Mouse (Mus musculus) MEL (cell line): ENCODE data around the gene Ptpdc1. TPM values are rescaled to one million over a fixed set of nuclear protein-coding genes. Genes with fewer than 3 reads are reported as not detected.

Experiments
- DNase-seq: peaks from one replicate; pipeline ENCODE4 v3.0.0; 2011; ENCODE audit warnings: low read depth, low spot score
- H3K27ac ChIP-seq: 2 replicates; pipeline ENCODE4 v1.5.1; 2012; ENCODE audit warnings: low read depth, mild to moderate bottlenecking, control low read depth, low read length, moderate library complexity; ENCODE audit not compliant: control insufficient read depth
- H3K27me3 ChIP-seq, 2 experiments: fragments of 150-350 bp in 1 of 2; sonication (generic) in 1 of 2; 2 replicates each; pipeline ENCODE4 v1.6.1; 2012; ENCODE audit warnings: low read length in 2 of 2, mild to moderate bottlenecking in 2 of 2, improper control_type of control experiment in 1 of 2, moderate library complexity in 1 of 2; ENCODE audit not compliant: insufficient read depth in 2 of 2, control insufficient read depth in 1 of 2
- H3K36me3 ChIP-seq, 2 experiments: 2 replicates each; pipeline ENCODE4 v1.6.1; 2012 to 2014; ENCODE audit warnings: low read length in 2 of 2, improper control_type of control experiment in 1 of 2, inconsistent platforms in 1 of 2, mild to moderate bottlenecking in 1 of 2; ENCODE audit not compliant: insufficient read depth in 2 of 2, control insufficient read depth in 1 of 2
- H3K4me1 ChIP-seq, 2 experiments: fragments of 150-350 bp in 1 of 2; sonication (generic) in 1 of 2; 2 replicates each; pipeline ENCODE4 v1.6.1; 2012; ENCODE audit warnings: low read length in 2 of 2, improper control_type of control experiment in 1 of 2, mild to moderate bottlenecking in 1 of 2; ENCODE audit not compliant: insufficient read depth in 2 of 2, control insufficient read depth in 1 of 2
- H3K4me3 ChIP-seq, 2 experiments: fragments of 150-350 bp in 1 of 2; sonication (generic) in 1 of 2; 2 replicates each; pipeline ENCODE4 v1.5.1; 2012; ENCODE audit warnings: low read depth in 2 of 2, low read length in 2 of 2, mild to moderate bottlenecking in 2 of 2, moderate library complexity in 2 of 2, control low read depth in 1 of 2, improper control_type of control experiment in 1 of 2; ENCODE audit not compliant: control insufficient read depth in 1 of 2, insufficient read depth in 1 of 2
- H3K79me2 ChIP-seq: 2 replicates; pipeline ENCODE4 v1.6.1; 2012; ENCODE audit warnings: mild to moderate bottlenecking, low read length, moderate library complexity; ENCODE audit not compliant: control insufficient read depth, poor library complexity, insufficient read depth
- H3K9ac ChIP-seq: 2 replicates; pipeline ENCODE4 v1.6.1; 2012; ENCODE audit warnings: low read depth, mild to moderate bottlenecking, control low read depth, low read length, moderate library complexity; ENCODE audit not compliant: control insufficient read depth, poor library complexity, severe bottlenecking
- H3K9me3 ChIP-seq: fragments of 150-350 bp; sonication (generic); replicated peaks from 2 replicates; pipeline ENCODE4 v1.6.1; 2012; ENCODE audit warnings: mild to moderate bottlenecking, low read length, improper control_type of control experiment, moderate library complexity; ENCODE audit not compliant: insufficient read depth
- BHLHE40 ChIP-seq: IDR thresholded peaks from 2 replicates; pipeline ENCODE4 v1.6.1; 2012; ENCODE audit warnings: low read depth, mild to moderate bottlenecking, inconsistent platforms, low read length, improper control_type of control experiment, borderline replicate concordance
- CHD1 ChIP-seq: IDR thresholded peaks from 2 replicates; pipeline ENCODE4 v1.6.1; 2012; ENCODE audit warnings: low read depth, mild to moderate bottlenecking, inconsistent platforms, low read length, improper control_type of control experiment
- EP300 ChIP-seq, 2 experiments: IDR thresholded peaks; 2 replicates each; pipeline ENCODE4 v1.6.1; 2011; ENCODE audit warnings: improper control_type of control experiment in 2 of 2, low read length in 2 of 2, low read depth in 1 of 2, mild to moderate bottlenecking in 1 of 2
- ETS1 ChIP-seq: IDR thresholded peaks from 2 replicates; pipeline ENCODE4 v1.6.1; 2012; ENCODE audit warnings: low read depth, mild to moderate bottlenecking, inconsistent platforms, low read length, improper control_type of control experiment, moderate library complexity
- GABPA ChIP-seq: IDR thresholded peaks from 2 replicates; pipeline ENCODE4 v1.6.1; 2012; ENCODE audit warnings: low read depth, mild to moderate bottlenecking, inconsistent platforms, low read length, improper control_type of control experiment, moderate library complexity
- GATA1 ChIP-seq: IDR thresholded peaks from 2 replicates; pipeline ENCODE4 v1.6.1; 2011; ENCODE audit warnings: low read depth, low read length, improper control_type of control experiment
- HCFC1 ChIP-seq: IDR thresholded peaks from 2 replicates; pipeline ENCODE4 v1.6.1; 2012; ENCODE audit warnings: low read depth, mild to moderate bottlenecking, inconsistent platforms, low read length, improper control_type of control experiment, moderate library complexity
- JUND ChIP-seq: IDR thresholded peaks from 2 replicates; pipeline ENCODE4 v1.6.1; 2011; ENCODE audit warnings: low read depth, mild to moderate bottlenecking, improper control_type of control experiment, low read length
- KAT2A ChIP-seq: conservative IDR thresholded peaks from 2 replicates; pipeline ENCODE4 v1.6.1; 2012; ENCODE audit warnings: low read depth, low read length, improper control_type of control experiment, inconsistent platforms
- MAX ChIP-seq: IDR thresholded peaks from 2 replicates; pipeline ENCODE4 v1.6.1; 2011; ENCODE audit warnings: low read length, improper control_type of control experiment
- MAZ ChIP-seq: IDR thresholded peaks from 2 replicates; pipeline ENCODE4 v1.6.1; 2012; ENCODE audit warnings: low read depth, mild to moderate bottlenecking, inconsistent platforms, low read length, improper control_type of control experiment
- MXI1 ChIP-seq: IDR thresholded peaks from 2 replicates; pipeline ENCODE4 v1.6.1; 2011; ENCODE audit warnings: mild to moderate bottlenecking, low read depth, low read length, improper control_type of control experiment
- MYB ChIP-seq: IDR thresholded peaks from 2 replicates; pipeline ENCODE4 v1.6.1; 2011; ENCODE audit warnings: mild to moderate bottlenecking, low read depth, low read length, improper control_type of control experiment
- MYC ChIP-seq: IDR thresholded peaks from 2 replicates; pipeline ENCODE4 v1.6.1; 2011; ENCODE audit warnings: low read depth, mild to moderate bottlenecking, low read length, improper control_type of control experiment, moderate library complexity
- POLR2AphosphoS2 ChIP-seq: IDR thresholded peaks from 2 replicates; pipeline ENCODE4 v1.6.1; 2011; ENCODE audit warnings: low read length, improper control_type of control experiment
- POLR2AphosphoS5 ChIP-seq: IDR thresholded peaks from 2 replicates; pipeline ENCODE4 v1.6.1; 2012; ENCODE audit warnings: low read depth, borderline replicate concordance, mild to moderate bottlenecking, inconsistent platforms, low read length, moderate library complexity, mixed read lengths
- RAD21 ChIP-seq: IDR thresholded peaks from 2 replicates; pipeline ENCODE4 v1.6.1; 2011; ENCODE audit warnings: mild to moderate bottlenecking, low read depth, low read length, improper control_type of control experiment
- SIN3A ChIP-seq: IDR thresholded peaks from 2 replicates; pipeline ENCODE4 v1.6.1; 2012; ENCODE audit warnings: low read length, improper control_type of control experiment, inconsistent platforms
- SMC3 ChIP-seq: IDR thresholded peaks from 2 replicates; pipeline ENCODE4 v1.6.1; 2011; ENCODE audit warnings: low read depth, low read length, improper control_type of control experiment
- TAL1 ChIP-seq: IDR thresholded peaks from 2 replicates; pipeline ENCODE4 v1.6.1; 2012; ENCODE audit warnings: mild to moderate bottlenecking, inconsistent platforms, low read length, moderate library complexity, mixed read lengths
- TBP ChIP-seq: IDR thresholded peaks from 2 replicates; pipeline ENCODE4 v1.8.0; 2011; ENCODE audit warnings: low read depth, low read length, improper control_type of control experiment
- UBTF ChIP-seq: IDR thresholded peaks from 2 replicates; pipeline ENCODE4 v1.6.1; 2012; ENCODE audit warnings: low read depth, mild to moderate bottlenecking, inconsistent platforms, low read length, improper control_type of control experiment, moderate library complexity, borderline replicate concordance; ENCODE audit not compliant: insufficient read depth
- ZC3H11A ChIP-seq: IDR thresholded peaks from 2 replicates; pipeline ENCODE4 v1.6.1; 2012; ENCODE audit warnings: low read depth, mild to moderate bottlenecking, inconsistent platforms, low read length, improper control_type of control experiment
- ZMIZ1 ChIP-seq: IDR thresholded peaks from 2 replicates; pipeline ENCODE4 v1.6.1; 2012; ENCODE audit warnings: low read depth, mild to moderate bottlenecking, inconsistent platforms, low read length, improper control_type of control experiment, moderate library complexity
- ZNF384 ChIP-seq: IDR thresholded peaks from 2 replicates; pipeline ENCODE4 v1.6.1; 2012; ENCODE audit warnings: low read depth, mild to moderate bottlenecking, inconsistent platforms, low read length, improper control_type of control experiment
- polyA plus RNA-seq, 2 experiments: library from polyadenylated mRNA; stranded (reverse) in 1 of 2; unstranded in 1 of 2; fragments of >175 nt in 1 of 2; fragments of >200 nt in 1 of 2; gene quantifications; 2 replicates each; pipeline versions ENCODE4 v1.2.1 to v1.2.4; 2012; ENCODE audit warnings: low replicate concordance in 2 of 2, low read depth in 1 of 2; ENCODE audit not compliant: insufficient read length in 2 of 2, insufficient read depth in 1 of 2, missing spikeins in 1 of 2
- total RNA-seq: library from RNA; depleted of rRNA; stranded (reverse); fragments of 300-350 nt; gene quantifications from 2 replicates; pipeline ENCODE4 v1.2.3, GENCODE M21; 2012

The Ptpdc1 gene
- total and polyA plus RNA-seq, 3 experiments = 3.3 to 7.6 TPM; not detected in 1

DNA sequence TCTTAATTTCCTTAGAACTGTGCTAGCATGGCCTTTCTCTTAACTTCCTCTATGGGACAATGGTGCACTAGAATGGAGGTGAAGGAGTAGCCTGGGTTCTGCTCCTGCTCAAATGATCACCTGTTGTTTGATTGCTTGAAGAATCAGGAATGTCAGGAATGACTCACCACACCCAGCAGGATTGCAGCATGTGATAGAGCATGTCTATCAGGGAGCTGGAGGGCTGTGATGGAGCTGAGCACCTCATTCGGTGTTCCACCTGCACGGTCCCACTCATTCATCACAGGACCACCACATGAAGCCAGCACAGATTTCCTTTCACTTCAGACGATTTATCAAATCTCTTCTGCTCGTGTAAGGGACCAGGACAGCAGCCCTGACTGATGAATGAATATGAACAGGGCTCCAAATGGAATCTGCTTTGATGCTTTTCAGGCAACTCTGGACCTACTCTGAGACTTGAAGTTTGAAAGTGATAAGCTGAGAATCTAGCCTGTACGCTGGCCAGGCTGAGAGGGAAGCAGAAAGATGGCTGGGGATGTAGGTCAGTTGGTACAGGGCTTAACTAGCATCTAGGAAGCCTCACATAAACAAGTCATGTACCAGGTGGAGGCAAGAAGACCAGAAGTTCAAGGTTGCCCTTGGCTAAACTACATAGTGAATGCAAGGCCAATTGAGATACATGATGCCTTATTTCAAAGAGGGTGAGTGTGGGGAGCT is 60.4 kb downstream of the Ptpdc1 start:
- no peaks in the 10 kb centered on the region; a peak in 1 of 4 replicates for H3K27me3 ChIP-seq
- peaks cover 8 to 15% of the 10 kb centered on the region in 2 experiments for H3K4me1 ChIP-seq
- DNase-seq = no peak
- no peaks in the 10 kb centered on the region for H3K79me2 ChIP-seq
- H3K36me3 ChIP-seq = peaks cover 0 to 18% of the 10 kb centered on the region in 2 experiments; a peak in 2 of 4 replicates
- no peak overlapping the region for H3K27ac ChIP-seq
- TF ChIP-seq KAT2A (no peak), TBP (0 out of 2 replicates have a peak, but pooled peaks have one; percentile 32)
- no peaks in the 10 kb centered on the region for H3K9me3 ChIP-seq
- H3K9ac ChIP-seq = no peak overlapping the region
- no peak overlapping the region for H3K4me3 ChIP-seq

DNA sequence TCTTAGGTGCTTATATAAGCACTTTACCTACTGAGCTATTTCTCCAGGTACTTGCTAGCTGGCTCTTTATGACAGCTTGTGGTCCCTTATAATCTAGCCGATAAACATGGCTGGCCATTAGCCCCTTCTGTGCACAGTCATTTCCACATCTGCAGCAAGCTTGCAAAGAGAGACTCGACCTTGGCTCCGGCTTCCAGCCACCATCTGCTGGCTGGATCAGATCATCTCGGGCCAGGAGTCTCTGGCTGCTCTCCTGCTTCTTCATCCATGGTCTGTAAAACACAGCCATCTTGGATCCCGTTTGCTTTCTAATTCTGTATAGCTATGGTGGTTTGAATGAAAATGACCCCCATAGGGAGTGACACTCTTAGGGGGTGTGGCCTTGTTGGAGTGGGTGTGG is 63.1 kb downstream of the Ptpdc1 start:
- H3K36me3 ChIP-seq = peaks cover 0 to 6% of the 10 kb centered on the region in 2 experiments; a peak in 2 of 4 replicates
- H3K4me3 ChIP-seq = no peak overlapping the region
- H3K27ac ChIP-seq = no peak overlapping the region
- H3K9me3 ChIP-seq = no peaks in the 10 kb centered on the region
- TF ChIP-seq ZNF384 (no peak), ZC3H11A (no peak), MXI1 (no peak), UBTF (no peak), POLR2AphosphoS2 (no peak), GABPA (no peak), MYB (no peak), CHD1 (no peak), TAL1 (no peak), ETS1 (no peak), SIN3A (no peak)
- H3K27me3 ChIP-seq = no peaks in the 10 kb centered on the region; a peak in 1 of 4 replicates
- H3K9ac ChIP-seq = no peak overlapping the region
- peaks cover 0 to 4% of the 10 kb centered on the region in 2 experiments; a peak in 2 of 4 replicates for H3K4me1 ChIP-seq
- no peaks in the 10 kb centered on the region for H3K79me2 ChIP-seq
- DNase-seq = no peak

DNA sequence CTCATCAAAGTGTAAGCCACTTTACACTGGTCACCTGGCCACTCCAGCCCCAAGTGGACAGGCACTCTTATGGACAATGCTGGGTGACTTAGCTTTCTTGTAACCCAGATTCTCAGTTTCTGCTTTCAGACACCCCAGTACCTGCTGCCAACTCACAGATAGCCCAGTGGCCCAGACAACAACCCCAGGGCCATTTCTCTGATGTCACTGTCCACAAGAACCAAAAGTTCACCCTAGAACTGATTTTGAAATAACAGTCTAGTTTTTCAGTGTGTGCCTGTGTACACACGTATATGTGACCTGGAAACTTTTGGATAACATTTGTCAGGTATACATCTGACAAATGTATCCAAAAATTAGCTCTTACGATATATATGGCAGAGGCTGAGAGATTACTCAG is 64.0 kb downstream of the Ptpdc1 start:
- H3K9ac ChIP-seq = no peak overlapping the region
- H3K4me1 ChIP-seq = peaks cover under 1 to 4% of the 10 kb centered on the region in 2 experiments; a peak in 2 of 4 replicates
- H3K36me3 ChIP-seq = peaks cover 0 to 4% of the 10 kb centered on the region in 2 experiments; a peak in 2 of 4 replicates
- H3K4me3 ChIP-seq = no peak overlapping the region
- no peaks in the 10 kb centered on the region for H3K79me2 ChIP-seq
- no peak overlapping the region for H3K27ac ChIP-seq
- no peak for DNase-seq
- H3K9me3 ChIP-seq = no peaks in the 10 kb centered on the region
- no peaks in the 10 kb centered on the region; a peak in 1 of 4 replicates for H3K27me3 ChIP-seq
- TF ChIP-seq RAD21 = no peak
- TF ChIP-seq ZMIZ1 = no peak
- TF ChIP-seq BHLHE40 = no peak
- TF ChIP-seq MAZ = no peak
- no peak for TF ChIP-seq GATA1
- no peak for TF ChIP-seq EP300 (IDR thresholded peaks at IDR 0.05; ENCODE audit: low read depth in 1 of 2, low read length in 2 of 2)
- TF ChIP-seq JUND = no peak
- TF ChIP-seq HCFC1 = no peak
- no peak for TF ChIP-seq SMC3
- no peak for TF ChIP-seq MYC
- TF ChIP-seq ETS1 = no peak
- TF ChIP-seq KAT2A = no peak
- no peak for TF ChIP-seq MAX
- TF ChIP-seq GABPA = no peak
- no peak for TF ChIP-seq MYB
- no peak for TF ChIP-seq POLR2AphosphoS5
- no peak for TF ChIP-seq ZC3H11A
